Mouse (Mus musculus) ES-Bruce4 (cell line): ENCODE results near the gene Tmem89. TPM values are rescaled to one million over a fixed set of nuclear protein-coding genes. Genes with fewer than 3 reads are reported as not detected.
A peak's percentile ranks its signal among the peaks of the same experiment; 100 is the strongest.

Source experiments
- H3K27ac ChIP-seq: 2 replicates; pipeline ENCODE4 v1.5.1; 2012; ENCODE audit warnings: low read length, inconsistent platforms; ENCODE audit not compliant: insufficient read depth
- H3K27me3 ChIP-seq: 2 replicates; pipeline ENCODE4 v1.6.1; 2012; ENCODE audit warnings: mild to moderate bottlenecking, low read length, inconsistent platforms; ENCODE audit not compliant: control insufficient read depth, poor library complexity, insufficient read depth, severe bottlenecking
- H3K36me3 ChIP-seq: 2 replicates; pipeline ENCODE4 v1.6.1; 2012; ENCODE audit warnings: inconsistent platforms, mild to moderate bottlenecking, low read length, moderate library complexity; ENCODE audit not compliant: control insufficient read depth, poor library complexity, insufficient read depth, severe bottlenecking
- H3K4me1 ChIP-seq: one replicate; pipeline ENCODE4 v1.8.1; 2011; ENCODE audit warnings: low read length; ENCODE audit not compliant: control insufficient read depth, insufficient read depth
- H3K4me3 ChIP-seq: 2 replicates; pipeline ENCODE4 v1.5.1; 2011; ENCODE audit warnings: low read depth, mild to moderate bottlenecking, low read length
- H3K9ac ChIP-seq: 2 replicates; pipeline ENCODE4 v1.6.1; 2012; ENCODE audit warnings: low read depth, mild to moderate bottlenecking, inconsistent platforms; ENCODE audit not compliant: poor library complexity, severe bottlenecking
- H3K9me3 ChIP-seq: replicated peaks from 2 replicates; pipeline ENCODE4 v1.6.1; 2012; ENCODE audit warnings: mild to moderate bottlenecking, low read length, inconsistent platforms; ENCODE audit not compliant: control insufficient read depth, poor library complexity, insufficient read depth, severe bottlenecking
- CTCF ChIP-seq: IDR thresholded peaks from one replicate; pipeline ENCODE4 v1.8.1; 2011; ENCODE audit warnings: low read depth, low read length
- EP300 ChIP-seq: IDR thresholded peaks from 2 replicates; pipeline ENCODE4 v1.6.1; 2011; ENCODE audit warnings: low read depth, low read length; ENCODE audit not compliant: insufficient read depth
- POLR2A ChIP-seq: IDR thresholded peaks from one replicate; pipeline ENCODE4 v1.8.1; 2011; ENCODE audit warnings: low read length; ENCODE audit not compliant: insufficient read depth
- polyA plus RNA-seq: library from polyadenylated mRNA; stranded (reverse); fragments of >200 nt; gene quantifications from 2 replicates; pipeline ENCODE4 v1.2.4, GENCODE M21; 2011; ENCODE audit warnings: low read depth; ENCODE audit not compliant: missing spikeins, insufficient read depth, insufficient read length

Gene Tmem89
- polyA plus RNA-seq, 1 experiment, result not detected

DNA sequence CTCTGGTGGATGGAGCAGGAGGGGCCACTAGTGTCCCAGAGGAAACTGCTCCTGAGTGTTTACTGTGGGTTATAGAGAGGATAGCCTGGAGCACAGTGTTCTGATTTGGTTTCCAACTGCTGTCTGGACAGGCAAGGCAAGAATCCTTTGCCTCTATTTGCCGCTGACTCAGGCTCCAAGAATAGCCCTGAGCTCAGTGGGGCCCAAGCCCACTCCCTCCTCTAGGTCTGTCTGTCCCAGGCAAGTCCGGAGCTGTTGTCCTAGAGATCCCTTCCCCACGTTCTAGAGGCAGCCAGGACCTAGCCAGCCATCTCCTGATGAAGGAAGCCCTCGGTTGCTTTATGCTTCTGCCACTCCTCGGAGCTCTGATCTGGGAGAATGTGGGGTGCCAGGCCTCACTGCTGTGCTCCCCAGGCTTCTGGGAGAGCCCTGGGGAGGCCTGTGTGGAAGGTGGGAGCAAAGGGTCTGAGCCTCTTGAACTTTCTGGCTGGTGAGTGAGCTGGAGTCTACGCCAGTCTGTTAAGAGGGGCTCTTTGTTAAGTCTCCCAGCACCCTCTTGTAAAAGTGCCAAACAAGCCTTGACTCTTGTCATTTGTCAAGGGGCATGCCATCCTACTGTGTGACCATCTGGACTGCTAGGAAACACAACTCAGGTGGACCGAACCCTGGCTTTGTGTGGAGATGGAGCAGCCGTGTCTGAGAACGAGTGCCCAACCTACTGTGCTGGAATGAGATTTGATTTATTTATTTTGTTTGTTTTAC, 35.7 kb downstream of the Tmem89 start:
- Histone ChIP-seq H3K9ac (no peak overlapping the region), H3K9me3 (no peaks in the 10 kb centered on the region), H3K27ac (peak overlapping the region; percentile 31; the same call in 1 of the 2 replicates), H3K4me3 (no peak overlapping the region), H3K36me3 (peaks cover 41% of the 10 kb centered on the region), H3K27me3 (no peaks in the 10 kb centered on the region), H3K4me1 (no peaks in the 10 kb centered on the region)
- no peak for TF ChIP-seq EP300
- TF ChIP-seq CTCF, result no peak
- TF ChIP-seq POLR2A, result no peak

DNA sequence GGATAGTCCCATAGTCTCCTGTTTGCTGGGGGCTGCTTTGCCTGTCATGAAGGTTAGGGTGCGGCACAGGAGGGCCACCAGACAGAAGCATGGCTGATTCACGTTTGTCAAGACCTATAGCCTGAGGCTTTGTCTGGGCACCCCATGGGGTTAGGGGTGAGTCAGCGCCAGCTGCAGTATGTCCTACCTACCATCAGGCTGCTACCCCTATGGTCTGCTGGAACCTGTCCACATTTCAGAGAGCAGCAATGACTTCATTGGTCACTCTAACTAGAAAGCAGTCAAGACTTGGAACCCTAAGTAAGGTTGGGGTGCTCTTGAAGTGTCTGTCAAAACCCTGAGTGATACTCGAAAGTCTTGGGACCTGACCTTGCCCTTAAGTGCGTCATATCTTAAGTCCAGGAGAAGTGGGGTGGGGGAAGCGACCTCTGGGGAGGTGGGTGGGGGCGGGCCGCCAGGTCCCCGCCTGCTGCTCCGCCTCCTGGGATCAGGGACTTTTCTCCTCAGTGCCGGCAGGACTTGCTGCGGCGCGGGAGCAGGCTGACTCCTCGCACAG, 38.7 kb downstream of the Tmem89 start, which contains the start of gene Col7a1:
Gene Col7a1 (plus strand): TSS at position 506 of the 556 bp plus-strand sequence.
- Histone ChIP-seq H3K4me3 (peak within 1 kb of the TSS; percentile 66), H3K36me3 (peaks cover 20% of the 10 kb centered on the region), H3K4me1 (no peaks in the 10 kb centered on the region), H3K27ac (no peak within 1 kb of the TSS), H3K27me3 (no peaks in the 10 kb centered on the region), H3K9ac (peak within 1 kb of the TSS; percentile 16; the same call in 1 of the 2 replicates), H3K9me3 (no peaks in the 10 kb centered on the region)
- TF ChIP-seq CTCF (no peak), EP300 (no peak), POLR2A (no peak)

DNA sequence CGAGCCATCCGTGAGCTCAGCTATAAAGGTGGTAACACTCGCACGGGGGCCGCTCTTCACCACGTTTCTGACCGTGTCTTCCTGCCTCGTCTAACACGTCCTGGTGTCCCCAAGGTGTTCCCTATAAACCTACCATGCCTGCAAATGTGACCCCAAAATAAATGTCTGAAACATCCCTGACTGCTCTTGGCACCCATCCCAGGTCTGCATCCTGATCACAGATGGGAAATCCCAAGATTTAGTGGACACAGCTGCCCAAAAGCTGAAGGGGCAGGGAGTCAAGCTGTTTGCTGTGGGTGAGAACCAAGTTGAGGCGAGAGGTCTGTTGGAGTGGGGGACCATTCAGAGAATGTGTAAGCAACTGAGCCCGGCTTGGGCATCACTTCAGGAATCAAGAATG, 40.8 kb downstream of the Tmem89 start:
- H3K4me1 ChIP-seq, result no peaks in the 10 kb centered on the region
- H3K9me3 ChIP-seq, result no peaks in the 10 kb centered on the region
- H3K9ac ChIP-seq, result no peak overlapping the region
- no peaks in the 10 kb centered on the region; the same call in 1 of the 2 replicates for H3K36me3 ChIP-seq
- TF ChIP-seq POLR2A (no peak), CTCF (no peak), EP300 (no peak)
- no peaks in the 10 kb centered on the region for H3K27me3 ChIP-seq
- no peak overlapping the region for H3K27ac ChIP-seq
- no peak overlapping the region for H3K4me3 ChIP-seq

DNA sequence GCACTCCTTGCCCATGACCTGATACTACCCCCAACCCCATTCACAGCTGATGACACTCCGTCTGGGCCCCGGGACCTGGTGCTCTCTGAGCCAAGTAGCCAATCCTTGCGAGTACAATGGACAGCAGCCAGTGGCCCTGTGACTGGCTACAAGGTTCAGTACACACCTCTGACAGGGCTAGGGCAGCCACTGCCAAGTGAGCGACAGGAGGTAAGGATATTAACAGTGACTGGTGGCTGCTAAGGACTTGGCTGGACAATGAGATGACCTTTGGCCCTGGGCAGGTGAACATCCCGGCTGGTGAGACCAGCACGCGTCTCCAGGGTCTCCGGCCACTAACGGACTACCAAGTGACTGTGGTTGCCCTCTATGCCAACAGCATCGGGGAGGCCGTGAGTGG, 41.4 kb downstream of the Tmem89 start:
- TF ChIP-seq EP300 (no peak), POLR2A (no peak), CTCF (no peak)
- Histone ChIP-seq H3K27me3 (no peaks in the 10 kb centered on the region), H3K27ac (no peak overlapping the region), H3K4me3 (no peak overlapping the region), H3K36me3 (no peaks in the 10 kb centered on the region), H3K4me1 (no peaks in the 10 kb centered on the region), H3K9me3 (no peaks in the 10 kb centered on the region), H3K9ac (no peak overlapping the region)

DNA sequence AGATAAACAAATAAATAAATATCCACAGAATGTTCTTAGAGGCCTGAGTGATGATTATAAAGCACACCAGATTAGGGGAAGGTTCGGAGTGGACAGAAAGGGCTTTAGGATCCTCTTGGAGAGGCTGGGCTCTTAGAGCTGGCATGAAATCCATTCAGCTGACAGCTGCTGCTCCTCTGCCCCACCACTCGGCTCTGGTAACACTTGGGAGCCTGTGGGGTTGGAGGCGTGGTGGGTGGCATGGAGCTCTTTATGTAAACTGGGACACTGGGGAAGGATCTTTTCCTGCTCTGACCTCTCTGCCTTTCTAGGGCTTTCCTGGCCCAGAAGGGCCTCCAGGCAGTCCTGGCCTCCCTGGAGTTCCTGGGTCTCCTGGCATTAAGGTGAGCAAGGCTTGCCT, 49.2 kb downstream of the Tmem89 start:
- H3K4me1 ChIP-seq, result no peaks in the 10 kb centered on the region
- no peak overlapping the region for H3K27ac ChIP-seq
- TF ChIP-seq POLR2A (no peak), CTCF (no peak), EP300 (no peak)
- H3K9ac ChIP-seq, result no peak overlapping the region
- H3K27me3 ChIP-seq, result no peaks in the 10 kb centered on the region
- no peaks in the 10 kb centered on the region for H3K9me3 ChIP-seq
- no peaks in the 10 kb centered on the region for H3K36me3 ChIP-seq
- H3K4me3 ChIP-seq, result no peak overlapping the region

DNA sequence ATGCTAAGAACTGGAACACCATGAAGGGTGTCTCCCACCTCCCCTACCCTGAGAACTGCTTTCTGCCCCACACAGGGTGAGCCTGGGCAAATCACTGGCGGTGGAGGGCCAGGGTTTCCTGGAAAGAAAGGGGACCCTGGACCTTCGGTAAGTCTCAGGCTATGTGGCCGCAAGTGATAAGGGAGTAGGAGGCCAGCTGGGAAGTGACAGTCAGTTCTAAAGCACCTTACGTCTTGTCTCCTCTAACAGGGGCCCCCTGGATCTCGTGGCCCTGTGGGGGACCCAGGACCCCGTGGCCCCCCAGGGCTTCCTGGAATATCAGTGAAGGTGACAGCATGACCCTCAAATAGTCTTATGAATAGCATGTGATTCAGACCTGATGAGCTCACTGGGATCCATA, 49.9 kb downstream of the Tmem89 start:
- no peaks in the 10 kb centered on the region for H3K9me3 ChIP-seq
- no peaks in the 10 kb centered on the region for H3K4me1 ChIP-seq

More for the DNA sequence above, 49.9 kb downstream of the Tmem89 start:
- Histone ChIP-seq H3K27me3 (no peaks in the 10 kb centered on the region), H3K36me3 (no peaks in the 10 kb centered on the region), H3K9ac (no peak overlapping the region), H3K27ac (no peak overlapping the region), H3K4me3 (no peak overlapping the region)
- TF ChIP-seq EP300, result no peak
- no peak for TF ChIP-seq CTCF
- no peak for TF ChIP-seq POLR2A

Other genes starting within 250 kb of the Tmem89 start
- 58.4 and 72.2 TPM in 2 replicates for gene Prkar2a, start 225.3 kb upstream of the Tmem89 start, polyA plus RNA-seq
- gene Ip6k2, start 130.8 kb upstream of the Tmem89 start, polyA plus RNA-seq, result 37.4 and 39.5 TPM in 2 replicates
- gene Nckipsd, start 106.3 kb upstream of the Tmem89 start, polyA plus RNA-seq, result 10.3 and 11.8 TPM in 2 replicates
- 3.5 and 6.2 TPM in 2 replicates for gene Celsr3, start 88.3 kb upstream of the Tmem89 start, polyA plus RNA-seq
- gene Slc26a6, start 61.3 kb upstream of the Tmem89 start, polyA plus RNA-seq, result 8.2 and 8.3 TPM in 2 replicates
- 183 and 193 TPM in 2 replicates for gene Uqcrc1, start 22.0 kb downstream of the Tmem89 start, polyA plus RNA-seq
- gene Col7a1, start 39.0 kb downstream of the Tmem89 start, polyA plus RNA-seq, result 4.8 and 6.5 TPM in 2 replicates
- not detected in 2 replicates for gene Ucn2, start 71.4 kb downstream of the Tmem89 start, polyA plus RNA-seq
- 3.9 and 4.4 TPM in 2 replicates for gene Pfkfb4, start 77.2 kb downstream of the Tmem89 start, polyA plus RNA-seq
- gene Shisa5, start 123.9 kb downstream of the Tmem89 start, polyA plus RNA-seq, result 48.3 and 53.5 TPM in 2 replicates
- 2.4 TPM in 1 of 2 replicates, not detected in the other for gene Trex1, start 145.1 kb downstream of the Tmem89 start, polyA plus RNA-seq
- gene Atrip, start 159.5 kb downstream of the Tmem89 start, polyA plus RNA-seq, result 17.3 and 20.0 TPM in 2 replicates
- 4.9 and 7.0 TPM in 2 replicates for gene Ccdc51, start 167.9 kb downstream of the Tmem89 start, polyA plus RNA-seq
- gene Tma7, start 168.0 kb downstream of the Tmem89 start, polyA plus RNA-seq, result 203 and 225 TPM in 2 replicates
- 16.1 and 19.1 TPM in 2 replicates for gene Plxnb1, start 180.8 kb downstream of the Tmem89 start, polyA plus RNA-seq
- not detected in 2 replicates for gene Fbxw21, start 247.4 kb downstream of the Tmem89 start, polyA plus RNA-seq